In genomic region chr3:87072191-87072590, GRCm38 (mm10) we compare ENCODE assay signal across 32 mouse cellular contexts.
DNase-seq lines count a peak whose midpoint lies in the region; ATAC-seq and TF ChIP-seq lines count a peak whose summit lies in the region.
"Had no signal": no experiment of that assay in that cellular context is flagged by ENCODE, and none has a peak within 500 bp of the region (broad histone marks: within the 10 kb centered on the region; RNA-seq: fewer than 3 reads in every experiment).

No protein-coding gene starts in this region.

- no peak overlapping the region for H3K4me2 ChIP-seq in embryonic facial prominence, embryonic 13.5 days
- H3K4me2 ChIP-seq in heart, embryonic 13.5 days = no peak overlapping the region
- H3K4me2 ChIP-seq: embryonic facial prominence, embryonic 12.5 days; heart, embryonic 11.5 days; hindbrain, embryonic 12.5 days; intestine, embryonic 15.5 days; lung, embryonic 14.5 days; midbrain, embryonic 12.5 days; neural tube, embryonic 15.5 days had no signal

- TF ChIP-seq CTCF in layer of hippocampus, adult 2 months (conservative IDR thresholded peaks at IDR 0.05) = no peak

- intact Hi-C loops in heart, postnatal 25 days (cut with DNase I) = no loop called here

- DNase-seq in embryonic facial prominence, embryonic 10.5 days (ENCODE audit: low spot score) = no peak
- DNase-seq in heart, postnatal 25 days (ENCODE audit: low spot score) = no peak
- no peak for DNase-seq in layer of hippocampus, adult 2 months (ENCODE audit: low spot score in 2 of 2)
- no peak for DNase-seq in layer of hippocampus, postnatal 25 days (ENCODE audit: extremely low spot score in 1 of 2, low spot score in 1 of 2)
- DNase-seq in NIH3T3 (ENCODE audit: low read depth) = peak; percentile 20
- no peak for DNase-seq in right cerebral cortex, postnatal 36 days (ENCODE audit: low spot score in 2 of 2)
- DNase-seq: adrenal gland, postnatal 14 days; cerebellum, adult 11 months; cerebellum, adult 9-10 months; cerebellum, postnatal 36 days; forebrain, postnatal 0 days; gastrocnemius, postnatal 10 days; heart, postnatal 10 days; kidney, adult 8-10 months; kidney, postnatal 10 days; liver; lung, embryonic 14.5 days; right cerebral cortex, adult 18-20 months; right cerebral cortex, postnatal 4 days; thymus, adult 18-20 months; thymus, postnatal 25 days had no signal

- WGBS in embryonic facial prominence, embryonic 13.5 days = 26% methylated on average over 3 of the region's 3 CpGs
- WGBS in embryonic facial prominence, embryonic 10.5 days = 60% methylated on average over 3 of the region's 3 CpGs
- WGBS in heart, embryonic 13.5 days = 51% methylated on average over 3 of the region's 3 CpGs

- H3K27me3 ChIP-seq in embryonic facial prominence, embryonic 13.5 days = no peaks in the 10 kb centered on the region
- H3K27me3 ChIP-seq in embryonic facial prominence, embryonic 10.5 days (replicated peaks; ENCODE audit: low read depth, poor library complexity, severe bottlenecking) = no peaks in the 10 kb centered on the region
- no peaks in the 10 kb centered on the region for H3K27me3 ChIP-seq in heart, embryonic 13.5 days (replicated peaks)
- H3K27me3 ChIP-seq: embryonic facial prominence, embryonic 12.5 days; hindbrain, embryonic 12.5 days; intestine, embryonic 15.5 days; midbrain, embryonic 12.5 days; neural tube, embryonic 15.5 days had no signal

- peak overlapping the region; percentile 39; the same call in 1 of the 2 replicates for H3K27ac ChIP-seq in embryonic facial prominence, embryonic 13.5 days
- no peak overlapping the region for H3K27ac ChIP-seq in embryonic facial prominence, embryonic 10.5 days (replicated peaks)
- 0 out of 2 replicates have a peak overlapping the region, but pooled peaks have one; percentile 46 for H3K27ac ChIP-seq in heart, embryonic 13.5 days (replicated peaks)
- H3K27ac ChIP-seq in layer of hippocampus, adult 2 months = peak overlapping the region; percentile 36; the same call in 1 of the 2 replicates
- H3K27ac ChIP-seq: embryonic facial prominence, embryonic 12.5 days; hindbrain, embryonic 12.5 days; liver, embryonic 14.5 days; midbrain, embryonic 12.5 days; stomach, postnatal 0 days had no signal

- H3K9ac ChIP-seq in embryonic facial prominence, embryonic 13.5 days = no peak overlapping the region
- H3K9ac ChIP-seq in heart, embryonic 13.5 days = no peak overlapping the region
- H3K9ac ChIP-seq: embryonic facial prominence, embryonic 12.5 days; forebrain, postnatal 0 days; hindbrain, embryonic 12.5 days; intestine, embryonic 15.5 days; liver, embryonic 14.5 days; lung, embryonic 14.5 days; midbrain, embryonic 12.5 days; neural tube, embryonic 15.5 days had no signal

- no peak overlapping the region for H3K4me3 ChIP-seq in embryonic facial prominence, embryonic 13.5 days
- no peak overlapping the region for H3K4me3 ChIP-seq in embryonic facial prominence, embryonic 10.5 days
- H3K4me3 ChIP-seq in heart, embryonic 13.5 days = no peak overlapping the region
- H3K4me3 ChIP-seq in layer of hippocampus, adult 2 months = no peak overlapping the region
- H3K4me3 ChIP-seq: embryonic facial prominence, embryonic 12.5 days; hindbrain, embryonic 12.5 days; intestine, embryonic 15.5 days; midbrain, embryonic 12.5 days; neural tube, embryonic 15.5 days had no signal

- peaks cover 16% of the 10 kb centered on the region for H3K4me1 ChIP-seq in embryonic facial prominence, embryonic 13.5 days
- H3K4me1 ChIP-seq in embryonic facial prominence, embryonic 10.5 days = peaks cover 21% of the 10 kb centered on the region
- peaks cover 15% of the 10 kb centered on the region for H3K4me1 ChIP-seq in heart, embryonic 13.5 days
- H3K4me1 ChIP-seq: intestine, embryonic 15.5 days had no signal

- H3K36me3 ChIP-seq in embryonic facial prominence, embryonic 13.5 days = no peaks in the 10 kb centered on the region; the same call in 1 of the 2 replicates
- H3K36me3 ChIP-seq in embryonic facial prominence, embryonic 10.5 days (replicated peaks) = 0 out of 2 replicates have a peak, but pooled peaks cover 2% of the 10 kb centered on the region
- H3K36me3 ChIP-seq in heart, embryonic 13.5 days = 0 out of 2 replicates have a peak, but pooled peaks cover 8% of the 10 kb centered on the region
- H3K36me3 ChIP-seq: embryonic facial prominence, embryonic 12.5 days; G1E; hindbrain, embryonic 12.5 days; intestine, embryonic 15.5 days; midbrain, embryonic 12.5 days; neural tube, embryonic 15.5 days had no signal

- ATAC-seq in embryonic facial prominence, embryonic 13.5 days (ENCODE audit: insufficient number of reproducible peaks, insufficient read depth, low FRiP score, low TSS enrichment, low read depth) = no peak
- no peak for ATAC-seq in heart, embryonic 13.5 days (ENCODE audit: extremely low read depth, insufficient number of reproducible peaks, low FRiP score, low TSS enrichment)
- ATAC-seq: forebrain, postnatal 0 days; intestine, embryonic 15.5 days had no signal

- no peaks in the 10 kb centered on the region for H3K9me3 ChIP-seq in embryonic facial prominence, embryonic 13.5 days
- H3K9me3 ChIP-seq in embryonic facial prominence, embryonic 10.5 days = no peaks in the 10 kb centered on the region
- H3K9me3 ChIP-seq in heart, embryonic 13.5 days = no peaks in the 10 kb centered on the region
- H3K9me3 ChIP-seq: embryonic facial prominence, embryonic 12.5 days; G1E; hindbrain, embryonic 12.5 days; intestine, embryonic 15.5 days; midbrain, embryonic 12.5 days; neural tube, embryonic 15.5 days had no signal
